Mouse (Mus musculus) kidney, adult 2 months (tissue): ENCODE results near the gene Plppr5.

Source experiments
- CTCF ChIP-seq: fragments of 200-500 bp; conservative IDR thresholded peaks from 2 replicates; pipeline ENCODE4 v1.5.1; 2011; ENCODE audit warnings: low read depth, mild to moderate bottlenecking, control low read depth, low read length, moderate library complexity, mixed read lengths; ENCODE audit not compliant: insufficient read depth, insufficient read length
- POLR2A ChIP-seq: fragments of 200-500 bp; IDR thresholded peaks from one replicate; pipeline ENCODE4 v1.6.1; 2011; ENCODE audit warnings: low read depth, low read length, control low read depth

DNA sequence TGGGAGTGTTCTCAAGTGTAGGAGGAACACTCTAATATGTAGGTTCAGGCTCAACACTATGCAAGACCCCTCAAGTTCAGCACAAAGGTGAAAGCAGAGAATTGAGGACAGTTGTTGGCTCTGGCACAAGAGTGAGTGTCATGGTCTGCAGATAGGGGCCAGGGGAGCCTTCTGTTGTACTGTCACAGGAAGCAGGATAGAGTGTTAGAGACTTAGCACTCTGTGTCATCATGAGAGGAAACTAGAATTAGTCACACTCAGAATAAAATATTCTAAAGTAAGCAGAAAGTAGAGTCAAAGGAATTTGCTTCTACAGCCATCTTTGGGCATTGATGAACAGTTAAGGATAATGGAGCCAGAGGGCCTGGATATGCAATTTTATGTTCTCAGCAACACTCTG is 31.7 kb downstream of the Plppr5 start:
- no peak for TF ChIP-seq CTCF
- TF ChIP-seq POLR2A, result no peak
